Mouse (Mus musculus) forebrain, postnatal 0 days (tissue): ENCODE results near the gene Kcnh1. TPM values are rescaled to one million over a fixed set of nuclear protein-coding genes. Genes with fewer than 3 reads are reported as not detected.

Experiments used
- ATAC-seq: fragments of 200-750 bp; cut with Nextera tagmentation; 2 replicates; pipeline ENCODE4 v1.8.0; 2017; ENCODE audit warnings: mild to moderate bottlenecking, moderate library complexity
- DNase-seq: peaks from one replicate; pipeline ENCODE4 v3.0.0-alpha.2; 2015
- H3K27ac ChIP-seq: fragments of 300-500 bp; sonication (generic); 2 replicates; pipeline ENCODE4 v1.5.1; 2014; ENCODE audit warnings: low read depth, mild to moderate bottlenecking, antibody characterized with exemption, low read length, moderate library complexity, mixed read lengths
- H3K27me3 ChIP-seq: fragments of 300-500 bp; sonication (generic); 2 replicates; pipeline ENCODE4 v1.6.1; 2014; ENCODE audit warnings: mild to moderate bottlenecking, low read length, mixed read lengths; ENCODE audit not compliant: insufficient read depth
- H3K36me3 ChIP-seq: fragments of 300-500 bp; sonication (generic); 2 replicates; pipeline ENCODE4 v1.6.1; 2014; ENCODE audit warnings: mild to moderate bottlenecking, moderate library complexity; ENCODE audit not compliant: insufficient read depth
- H3K4me1 ChIP-seq: fragments of 300-500 bp; sonication (generic); 2 replicates; pipeline ENCODE4 v1.6.1; 2014; ENCODE audit warnings: antibody characterized with exemption; ENCODE audit not compliant: insufficient read depth
- H3K4me2 ChIP-seq: fragments of 300-500 bp; sonication (generic); 2 replicates; pipeline ENCODE4 v1.6.1; 2014; ENCODE audit warnings: low read depth, mild to moderate bottlenecking, moderate library complexity
- H3K4me3 ChIP-seq: fragments of 300-500 bp; sonication (generic); 2 replicates; pipeline ENCODE4 v1.5.1; 2014; ENCODE audit warnings: low read depth, low read length, mixed read lengths
- H3K9ac ChIP-seq: fragments of 300-500 bp; sonication (generic); 2 replicates; pipeline ENCODE4 v1.6.1; 2014; ENCODE audit warnings: mild to moderate bottlenecking
- H3K9me3 ChIP-seq: fragments of 300-500 bp; sonication (generic); 2 replicates; pipeline ENCODE4 v1.6.1; 2016; ENCODE audit warnings: low read length
- CTCF ChIP-seq: sonication (generic); IDR thresholded peaks from 2 replicates; pipeline ENCODE4 v1.5.1; 2016; ENCODE audit warnings: antibody characterized with exemption, control low read depth, low read depth
- WGBS: fragments of 180-500 bp; shearing (Covaris S2); extraction: QIAGEN DNeasy Blood & Tissue Kit; methylation state at CpG from one replicate; pipeline ENCODE4 v1.1.7; 2014; 5-methylcytosine and 5-hydroxymethylcytosine counted together
- polyA plus RNA-seq: library from polyadenylated mRNA; unstranded; fragments of >200 nt; fragmentation: Nextera tagmentation; extraction: Ambion mirVana; gene quantifications from 2 replicates; pipeline ENCODE4 v1.2.1, GENCODE M21; 2015
- total RNA-seq: library from RNA; depleted of rRNA; stranded (reverse); fragments of >200 nt; gene quantifications from 2 replicates; pipeline ENCODE4 v1.2.3, GENCODE M21; 2014

The Kcnh1 gene
- total and polyA plus RNA-seq, 2 experiments from 2014 or later = 2.3 to 5.7 TPM

GRCm38 (mm10) chr1:192519713-192520112, 329.1 kb downstream of the Kcnh1 start:
- H3K27ac ChIP-seq = no peak overlapping the region
- 96% methylated on average over 1 of the region's 1 CpGs for WGBS
- no peaks in the 10 kb centered on the region for H3K9me3 ChIP-seq
- no peak overlapping the region for H3K9ac ChIP-seq
- ATAC-seq (no peak), DNase-seq (no peak)
- no peaks in the 10 kb centered on the region for H3K4me1 ChIP-seq
- no peaks in the 10 kb centered on the region for H3K27me3 ChIP-seq
- no peaks in the 10 kb centered on the region for H3K36me3 ChIP-seq
- no peak overlapping the region for H3K4me3 ChIP-seq
- no peak for TF ChIP-seq CTCF
- H3K4me2 ChIP-seq = no peak overlapping the region

GRCm38 (mm10) chr1:192520836-192521435, 330.4 kb downstream of the Kcnh1 start:
- DNase-seq = peak; percentile 27
- H3K4me1 ChIP-seq = no peaks in the 10 kb centered on the region
- no peaks in the 10 kb centered on the region for H3K9me3 ChIP-seq
- no peak overlapping the region for H3K4me3 ChIP-seq
- H3K27me3 ChIP-seq = no peaks in the 10 kb centered on the region
- H3K36me3 ChIP-seq = no peaks in the 10 kb centered on the region
- WGBS = 17% methylated on average over 13 of the region's 13 CpGs
- no peak for ATAC-seq
- TF ChIP-seq CTCF = no peak
- H3K4me2 ChIP-seq = peak overlapping the region; percentile 28; the same call in 1 of the 2 replicates
- H3K9ac ChIP-seq = no peak overlapping the region; the same call in 1 of the 2 replicates
- no peak overlapping the region for H3K27ac ChIP-seq

- H3K4me3 ChIP-seq = no peak overlapping the region
- H3K27me3 ChIP-seq = no peaks in the 10 kb centered on the region
- H3K9me3 ChIP-seq = no peaks in the 10 kb centered on the region
- H3K27ac ChIP-seq = no peak overlapping the region
- H3K36me3 ChIP-seq = no peaks in the 10 kb centered on the region
- TF ChIP-seq CTCF = no peak
- no peak overlapping the region for H3K9ac ChIP-seq
- DNase-seq (no peak), ATAC-seq (no peak; the same call in 1 of the 2 replicates)
- H3K4me2 ChIP-seq = no peak overlapping the region
- 37% methylated on average over 12 of the region's 12 CpGs for WGBS
- H3K4me1 ChIP-seq = no peaks in the 10 kb centered on the region
Observed at GRCm38 (mm10) chr1:192522376-192523178, 332.0 kb downstream of the Kcnh1 start.

- DNase-seq (no peak), ATAC-seq (no peak)
- H3K4me2 ChIP-seq = no peak overlapping the region
- H3K27ac ChIP-seq = no peak overlapping the region
- H3K36me3 ChIP-seq = no peaks in the 10 kb centered on the region
- TF ChIP-seq CTCF = peak; percentile 19; the same call in 1 of the 2 replicates
- H3K4me1 ChIP-seq = no peaks in the 10 kb centered on the region
- no peaks in the 10 kb centered on the region for H3K27me3 ChIP-seq
- H3K9me3 ChIP-seq = no peaks in the 10 kb centered on the region
- WGBS = 71% methylated on average over 14 of the region's 14 CpGs
- H3K4me3 ChIP-seq = no peak overlapping the region
- no peak overlapping the region for H3K9ac ChIP-seq
Observed at GRCm38 (mm10) chr1:192525711-192526350, 335.3 kb downstream of the Kcnh1 start.

GRCm38 (mm10) chr1:192531490-192532146, 341.0 kb downstream of the Kcnh1 start:
- DNase-seq (no peak), ATAC-seq (no peak)
- Histone ChIP-seq H3K36me3 (no peaks in the 10 kb centered on the region), H3K9ac (no peak overlapping the region), H3K4me3 (no peak overlapping the region), H3K9me3 (no peaks in the 10 kb centered on the region), H3K4me1 (no peaks in the 10 kb centered on the region), H3K27ac (no peak overlapping the region), H3K27me3 (no peaks in the 10 kb centered on the region), H3K4me2 (no peak overlapping the region)
- WGBS = 67% methylated on average over 2 of the region's 2 CpGs
- no peak for TF ChIP-seq CTCF

- no peak for TF ChIP-seq CTCF
- WGBS = 73% methylated on average over 2 of the region's 2 CpGs
- no peak overlapping the region for H3K9ac ChIP-seq
- no peaks in the 10 kb centered on the region for H3K4me1 ChIP-seq
- H3K27ac ChIP-seq = no peak overlapping the region
- ATAC-seq (no peak), DNase-seq (no peak)
- H3K4me2 ChIP-seq = no peak overlapping the region
- no peaks in the 10 kb centered on the region for H3K36me3 ChIP-seq
- no peaks in the 10 kb centered on the region for H3K9me3 ChIP-seq
- no peaks in the 10 kb centered on the region for H3K27me3 ChIP-seq
- H3K4me3 ChIP-seq = no peak overlapping the region
Observed at GRCm38 (mm10) chr1:192532212-192532611, 341.6 kb downstream of the Kcnh1 start.
